Mouse (Mus musculus): ENCODE results near the gene Sox18.

- TF ChIP-seq CTCF (IDR thresholded peaks at IDR 0.05; ENCODE audit: extremely low read depth, insufficient read depth, insufficient read length, insufficient replicate concordance), result no peak
- no peak for TF ChIP-seq POLR2A (IDR thresholded peaks at IDR 0.05; ENCODE audit: low read depth, low read length)
Observed at GRCm38 (mm10) chr2:181689466-181690160, 18.2 kb upstream of the Sox18 start.
